Mouse (Mus musculus): ENCODE data around the gene Spg21.

Gene Spg21

DNA sequence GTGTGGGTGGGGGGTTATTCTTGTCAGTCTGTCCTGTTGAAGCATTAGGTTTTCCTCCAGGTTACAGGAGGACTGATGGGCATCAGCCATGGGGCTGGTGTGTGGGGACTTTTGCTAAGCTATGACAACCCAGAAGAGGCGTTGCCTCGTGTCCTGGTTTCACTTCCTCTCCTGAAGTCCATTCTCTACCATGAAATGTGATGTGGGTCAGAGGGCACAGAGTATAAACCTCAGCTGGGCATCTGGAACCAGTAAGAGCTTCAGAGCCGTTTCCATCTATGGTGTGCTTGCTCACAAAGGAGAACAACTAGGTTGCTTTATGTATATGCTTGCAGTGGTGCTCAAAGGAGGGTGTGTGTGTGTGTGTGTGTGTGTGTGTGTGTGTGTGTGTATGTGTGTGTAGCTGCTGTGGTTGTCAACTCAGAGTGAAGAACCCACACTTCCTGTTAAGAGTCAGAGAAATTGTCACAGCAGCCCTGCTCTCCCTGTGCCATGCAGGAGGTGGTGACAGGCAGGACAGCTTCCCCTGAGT lies 74.5 kb downstream of the Spg21 start:
- in situ Hi-C loops (cut with MboI, MseI): no loop called here

DNA sequence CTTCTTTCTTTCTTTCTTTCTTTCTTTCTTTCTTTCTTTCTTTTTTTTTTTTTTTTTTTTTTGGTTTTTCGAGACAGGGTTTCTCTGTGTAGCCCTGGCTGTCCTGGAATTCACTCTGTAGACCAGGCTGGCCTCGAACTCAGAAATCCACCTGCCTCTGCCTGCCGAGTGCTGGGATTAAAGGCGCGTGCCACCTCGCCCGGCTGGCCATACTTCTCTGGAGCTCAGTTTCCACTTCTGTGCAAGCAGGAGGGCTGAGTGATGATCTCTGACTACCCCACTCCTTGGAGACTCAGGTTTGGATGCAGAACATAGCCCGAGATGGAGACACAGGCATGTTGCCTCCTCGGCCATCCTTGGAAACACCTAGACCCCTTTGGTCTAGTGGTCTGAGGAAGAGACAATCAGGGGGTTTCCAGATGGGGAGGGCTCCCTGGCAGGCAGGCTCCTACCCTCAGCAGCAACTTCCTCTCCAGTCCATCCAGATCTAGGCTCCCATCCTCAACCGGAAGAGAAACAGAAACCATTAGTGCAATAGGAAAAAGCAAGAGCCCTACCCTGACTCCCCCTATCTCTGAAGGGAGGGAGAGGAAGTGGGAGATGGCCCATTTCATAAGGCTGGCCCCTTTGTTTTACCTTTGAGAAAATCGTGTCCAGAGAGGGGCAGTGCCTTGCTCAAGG lies 75.2 kb downstream of the Spg21 start:
- in situ Hi-C loops (cut with MboI, MseI): no loop called here

DNA sequence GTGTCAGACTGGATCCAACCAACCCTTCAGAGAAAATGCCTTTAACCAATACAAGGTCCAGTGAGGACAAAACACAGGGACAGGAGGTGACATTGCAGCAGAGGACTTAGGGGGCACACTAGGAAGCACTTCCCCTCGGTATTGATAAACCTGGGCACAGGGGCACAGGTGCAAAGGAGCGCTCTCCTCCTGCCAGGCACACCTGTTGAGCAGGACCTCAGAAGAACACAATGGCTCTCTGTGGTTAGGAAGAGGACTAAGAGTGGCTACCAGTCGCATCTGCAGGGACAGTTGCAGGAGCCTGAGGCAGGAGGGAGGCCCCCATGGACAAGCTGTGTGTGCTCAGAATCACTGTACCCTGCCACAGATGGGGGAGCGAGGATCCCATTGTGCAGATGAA lies 75.7 kb downstream of the Spg21 start:
- in situ Hi-C loops (cut with MboI, MseI): no loop called here

Measured in T-helper 1 cell (primary cell).